Mouse (Mus musculus) MEL (cell line): Measurements from ENCODE around the gene Rps26. TPM values are rescaled to one million over a fixed set of nuclear protein-coding genes. Genes with fewer than 3 reads are reported as not detected.
A peak's percentile ranks its signal among the peaks of the same experiment; 100 is the strongest.

Experiments
- DNase-seq: peaks from one replicate; pipeline ENCODE4 v3.0.0; 2011; ENCODE audit warnings: low read depth, low spot score
- H3K27ac ChIP-seq: 2 replicates; pipeline ENCODE4 v1.5.1; 2012; ENCODE audit warnings: low read depth, mild to moderate bottlenecking, control low read depth, low read length, moderate library complexity; ENCODE audit not compliant: control insufficient read depth
- H3K27me3 ChIP-seq, 2 experiments: fragments of 150-350 bp in 1 of 2; sonication (generic) in 1 of 2; 2 replicates each; pipeline ENCODE4 v1.6.1; 2012; ENCODE audit warnings: low read length in 2 of 2, mild to moderate bottlenecking in 2 of 2, improper control_type of control experiment in 1 of 2, moderate library complexity in 1 of 2; ENCODE audit not compliant: insufficient read depth in 2 of 2, control insufficient read depth in 1 of 2
- H3K36me3 ChIP-seq, 2 experiments: 2 replicates each; pipeline ENCODE4 v1.6.1; 2012 to 2014; ENCODE audit warnings: low read length in 2 of 2, improper control_type of control experiment in 1 of 2, inconsistent platforms in 1 of 2, mild to moderate bottlenecking in 1 of 2; ENCODE audit not compliant: insufficient read depth in 2 of 2, control insufficient read depth in 1 of 2
- H3K4me1 ChIP-seq, 2 experiments: fragments of 150-350 bp in 1 of 2; sonication (generic) in 1 of 2; 2 replicates each; pipeline ENCODE4 v1.6.1; 2012; ENCODE audit warnings: low read length in 2 of 2, improper control_type of control experiment in 1 of 2, mild to moderate bottlenecking in 1 of 2; ENCODE audit not compliant: insufficient read depth in 2 of 2, control insufficient read depth in 1 of 2
- H3K4me3 ChIP-seq, 2 experiments: fragments of 150-350 bp in 1 of 2; sonication (generic) in 1 of 2; 2 replicates each; pipeline ENCODE4 v1.5.1; 2012; ENCODE audit warnings: low read depth in 2 of 2, low read length in 2 of 2, mild to moderate bottlenecking in 2 of 2, moderate library complexity in 2 of 2, control low read depth in 1 of 2, improper control_type of control experiment in 1 of 2; ENCODE audit not compliant: control insufficient read depth in 1 of 2, insufficient read depth in 1 of 2
- H3K79me2 ChIP-seq: 2 replicates; pipeline ENCODE4 v1.6.1; 2012; ENCODE audit warnings: mild to moderate bottlenecking, low read length, moderate library complexity; ENCODE audit not compliant: control insufficient read depth, poor library complexity, insufficient read depth
- H3K9ac ChIP-seq: 2 replicates; pipeline ENCODE4 v1.6.1; 2012; ENCODE audit warnings: low read depth, mild to moderate bottlenecking, control low read depth, low read length, moderate library complexity; ENCODE audit not compliant: control insufficient read depth, poor library complexity, severe bottlenecking
- H3K9me3 ChIP-seq: fragments of 150-350 bp; sonication (generic); replicated peaks from 2 replicates; pipeline ENCODE4 v1.6.1; 2012; ENCODE audit warnings: mild to moderate bottlenecking, low read length, improper control_type of control experiment, moderate library complexity; ENCODE audit not compliant: insufficient read depth
- CTCF ChIP-seq, 3 experiments: IDR thresholded peaks in 2 of 3; conservative IDR thresholded peaks in 1 of 3; 2 replicates each; pipeline ENCODE4 v1.5.1; 2011 to 2012; ENCODE audit warnings: low read length in 3 of 3, low read depth in 2 of 3, mild to moderate bottlenecking in 2 of 3, improper control_type of control experiment in 1 of 3, inconsistent platforms in 1 of 3, mixed read lengths in 1 of 3, moderate library complexity in 1 of 3; ENCODE audit not compliant: control insufficient read depth in 1 of 3, insufficient read depth in 1 of 3, poor library complexity in 1 of 3, severe bottlenecking in 1 of 3
- ELF1 ChIP-seq: IDR thresholded peaks from 2 replicates; pipeline ENCODE4 v1.6.1; 2014; ENCODE audit warnings: low read depth, mild to moderate bottlenecking, inconsistent platforms, low read length, improper control_type of control experiment, moderate library complexity
- EP300 ChIP-seq, 2 experiments: IDR thresholded peaks; 2 replicates each; pipeline ENCODE4 v1.6.1; 2011; ENCODE audit warnings: improper control_type of control experiment in 2 of 2, low read length in 2 of 2, low read depth in 1 of 2, mild to moderate bottlenecking in 1 of 2
- GABPA ChIP-seq: IDR thresholded peaks from 2 replicates; pipeline ENCODE4 v1.6.1; 2012; ENCODE audit warnings: low read depth, mild to moderate bottlenecking, inconsistent platforms, low read length, improper control_type of control experiment, moderate library complexity
- GATA1 ChIP-seq: IDR thresholded peaks from 2 replicates; pipeline ENCODE4 v1.6.1; 2011; ENCODE audit warnings: low read depth, low read length, improper control_type of control experiment
- HCFC1 ChIP-seq: IDR thresholded peaks from 2 replicates; pipeline ENCODE4 v1.6.1; 2012; ENCODE audit warnings: low read depth, mild to moderate bottlenecking, inconsistent platforms, low read length, improper control_type of control experiment, moderate library complexity
- KAT2A ChIP-seq: conservative IDR thresholded peaks from 2 replicates; pipeline ENCODE4 v1.6.1; 2012; ENCODE audit warnings: low read depth, low read length, improper control_type of control experiment, inconsistent platforms
- MAX ChIP-seq: IDR thresholded peaks from 2 replicates; pipeline ENCODE4 v1.6.1; 2011; ENCODE audit warnings: low read length, improper control_type of control experiment
- MAZ ChIP-seq: IDR thresholded peaks from 2 replicates; pipeline ENCODE4 v1.6.1; 2012; ENCODE audit warnings: low read depth, mild to moderate bottlenecking, inconsistent platforms, low read length, improper control_type of control experiment
- MYC ChIP-seq: IDR thresholded peaks from 2 replicates; pipeline ENCODE4 v1.6.1; 2011; ENCODE audit warnings: low read depth, mild to moderate bottlenecking, low read length, improper control_type of control experiment, moderate library complexity
- RCOR1 ChIP-seq: IDR thresholded peaks from 2 replicates; pipeline ENCODE4 v1.6.1; 2012; ENCODE audit warnings: low read depth, mild to moderate bottlenecking, inconsistent platforms, low read length, improper control_type of control experiment
- TAL1 ChIP-seq: IDR thresholded peaks from 2 replicates; pipeline ENCODE4 v1.6.1; 2012; ENCODE audit warnings: mild to moderate bottlenecking, inconsistent platforms, low read length, moderate library complexity, mixed read lengths
- TCF12 ChIP-seq: IDR thresholded peaks from 2 replicates; pipeline ENCODE4 v1.6.1; 2014; ENCODE audit warnings: low read depth, mild to moderate bottlenecking, inconsistent platforms, low read length, improper control_type of control experiment, moderate library complexity
- UBTF ChIP-seq: IDR thresholded peaks from 2 replicates; pipeline ENCODE4 v1.6.1; 2012; ENCODE audit warnings: low read depth, mild to moderate bottlenecking, inconsistent platforms, low read length, improper control_type of control experiment, moderate library complexity, borderline replicate concordance; ENCODE audit not compliant: insufficient read depth
- ZMIZ1 ChIP-seq: IDR thresholded peaks from 2 replicates; pipeline ENCODE4 v1.6.1; 2012; ENCODE audit warnings: low read depth, mild to moderate bottlenecking, inconsistent platforms, low read length, improper control_type of control experiment, moderate library complexity
- ZNF384 ChIP-seq: IDR thresholded peaks from 2 replicates; pipeline ENCODE4 v1.6.1; 2012; ENCODE audit warnings: low read depth, mild to moderate bottlenecking, inconsistent platforms, low read length, improper control_type of control experiment
- polyA plus RNA-seq, 2 experiments: library from polyadenylated mRNA; stranded (reverse) in 1 of 2; unstranded in 1 of 2; fragments of >175 nt in 1 of 2; fragments of >200 nt in 1 of 2; gene quantifications; 2 replicates each; pipeline versions ENCODE4 v1.2.1 to v1.2.4; 2012; ENCODE audit warnings: low replicate concordance in 2 of 2, low read depth in 1 of 2; ENCODE audit not compliant: insufficient read length in 2 of 2, insufficient read depth in 1 of 2, missing spikeins in 1 of 2
- total RNA-seq: library from RNA; depleted of rRNA; stranded (reverse); fragments of 300-350 nt; gene quantifications from 2 replicates; pipeline ENCODE4 v1.2.3, GENCODE M21; 2012

Gene Rps26
- total and polyA plus RNA-seq, 3 experiments: 2,523 to 2,530 TPM; not detected in 1

DNA sequence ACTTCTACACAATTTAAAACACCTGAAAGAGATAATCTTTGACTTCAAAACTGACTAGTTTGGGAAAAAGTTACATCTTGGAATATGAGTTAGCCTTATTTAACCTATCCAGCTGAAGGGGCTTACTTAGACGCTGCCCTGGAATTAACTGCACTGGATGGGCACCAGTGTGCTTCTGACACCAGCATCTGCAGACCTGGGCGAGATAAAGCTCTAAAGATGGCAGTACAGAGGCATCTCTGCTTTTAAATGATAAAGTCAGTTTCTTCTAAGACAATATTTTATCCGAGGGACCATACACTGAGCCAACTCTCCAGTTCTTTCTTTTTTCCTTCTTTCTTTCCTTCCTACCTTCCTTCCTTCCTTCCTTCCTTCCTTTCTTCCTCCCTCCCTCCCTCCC lies 38.3 kb upstream of the Rps26 start:
- Histone ChIP-seq H3K9me3 (no peaks in the 10 kb centered on the region), H3K9ac (no peak overlapping the region), H3K27me3 (no peaks in the 10 kb centered on the region), H3K27ac (no peak overlapping the region), H3K4me3 (no peak overlapping the region), H3K36me3 (peaks cover 0 to 31% of the 10 kb centered on the region in 2 experiments; a peak in 2 of 4 replicates), H3K4me1 (peaks cover 13 to 20% of the 10 kb centered on the region in 2 experiments), H3K79me2 (no peaks in the 10 kb centered on the region)
- DNase-seq: peak; percentile 30
- TF ChIP-seq RCOR1: no peak
- TF ChIP-seq ZMIZ1: no peak
- no peak for TF ChIP-seq HCFC1
- TF ChIP-seq GATA1: peak; percentile 46; the same call in 1 of the 2 replicates
- TF ChIP-seq TAL1: peak; percentile 56
- peak; percentile 41; a peak in 2 of 4 replicates for TF ChIP-seq EP300 (IDR thresholded peaks at IDR 0.05; ENCODE audit: low read depth in 1 of 2, low read length in 2 of 2)
- no peak for TF ChIP-seq UBTF
- no peak for TF ChIP-seq GABPA
- TF ChIP-seq ELF1: no peak
- TF ChIP-seq MAZ: no peak
- peak; percentile 68; the same call in 1 of the 2 replicates for TF ChIP-seq TCF12

DNA sequence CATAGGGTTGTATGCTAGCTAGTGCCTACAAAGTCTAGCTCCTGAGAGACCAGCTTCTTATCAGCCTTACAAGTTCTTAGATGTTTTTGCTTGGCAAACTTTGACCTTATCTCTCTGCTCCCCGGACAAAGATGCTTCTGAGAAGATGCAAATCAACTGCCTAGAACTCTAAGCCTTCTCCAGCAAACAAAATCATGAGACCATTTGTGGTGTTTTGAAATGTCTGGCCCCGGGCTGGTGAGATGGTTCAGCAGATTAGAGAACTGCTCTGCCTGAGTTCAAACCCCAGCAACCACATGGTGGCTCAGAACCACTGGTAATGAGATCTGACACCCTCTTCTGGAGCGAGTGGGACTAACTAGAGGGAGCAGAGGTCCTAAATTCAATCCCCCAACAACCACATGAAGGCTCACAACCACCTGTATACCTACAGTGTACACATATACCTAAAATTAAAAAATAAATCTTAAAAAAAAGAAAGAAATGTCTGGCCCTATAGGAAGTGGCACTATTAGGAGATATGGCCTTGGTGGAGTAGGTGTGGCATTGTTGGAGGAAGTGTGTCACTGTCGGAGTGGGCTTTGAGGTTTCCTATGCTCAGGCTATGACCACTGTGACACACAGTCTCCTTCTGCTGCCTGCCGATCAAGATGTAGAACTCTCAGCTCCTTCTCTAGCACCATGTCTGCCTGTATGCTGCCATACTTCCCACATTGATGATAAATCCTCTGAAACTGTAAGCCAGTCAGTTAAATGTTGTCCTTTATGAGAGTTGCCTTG lies 37.1 kb upstream of the Rps26 start:
- Histone ChIP-seq H3K27ac (no peak overlapping the region), H3K9me3 (no peaks in the 10 kb centered on the region), H3K79me2 (no peaks in the 10 kb centered on the region), H3K27me3 (peaks cover 0 to 2% of the 10 kb centered on the region in 2 experiments; a peak in 3 of 4 replicates), H3K36me3 (peaks cover 0 to 31% of the 10 kb centered on the region in 2 experiments; a peak in 2 of 4 replicates), H3K9ac (no peak overlapping the region), H3K4me1 (peaks cover 13 to 20% of the 10 kb centered on the region in 2 experiments), H3K4me3 (no peak overlapping the region)
- TF ChIP-seq MYC: 0 out of 2 replicates have a peak, but pooled peaks have one; percentile 36
- 0 out of 2 replicates have a peak, but pooled peaks have one; percentile 14 for TF ChIP-seq TCF12
- TF ChIP-seq CTCF (IDR thresholded peaks at IDR 0.05 in 2 of 3, conservative IDR thresholded peaks at IDR 0.05 in 1 of 3; ENCODE audit: control insufficient read depth in 1 of 3, insufficient read depth in 1 of 3, low read depth in 2 of 3, low read length in 3 of 3, poor library complexity in 1 of 3, severe bottlenecking in 1 of 3): no peak
- 0 out of 2 replicates have a peak, but pooled peaks have one; percentile 24 for TF ChIP-seq ZNF384
- TF ChIP-seq GATA1: peak; percentile 23
- TF ChIP-seq KAT2A: no peak
- no peak for TF ChIP-seq MAX
- no peak for TF ChIP-seq EP300 (IDR thresholded peaks at IDR 0.05; ENCODE audit: low read depth in 1 of 2, low read length in 2 of 2)
- DNase-seq: peak; percentile 58
